Mouse (Mus musculus) erythroblast, embryonic 14.5 days (primary cell): Measurements from ENCODE around the gene 1110032F04Rik.

Experiments used
- GATA1 ChIP-seq: IDR thresholded peaks from 2 replicates; pipeline ENCODE4 v1.6.1; 2012; ENCODE audit warnings: low read length, inconsistent platforms, mixed read lengths
- TAL1 ChIP-seq: IDR thresholded peaks from 3 replicates; pipeline ENCODE4 v1.6.1; 2012; ENCODE audit warnings: low read length, inconsistent platforms, mixed read lengths

DNA sequence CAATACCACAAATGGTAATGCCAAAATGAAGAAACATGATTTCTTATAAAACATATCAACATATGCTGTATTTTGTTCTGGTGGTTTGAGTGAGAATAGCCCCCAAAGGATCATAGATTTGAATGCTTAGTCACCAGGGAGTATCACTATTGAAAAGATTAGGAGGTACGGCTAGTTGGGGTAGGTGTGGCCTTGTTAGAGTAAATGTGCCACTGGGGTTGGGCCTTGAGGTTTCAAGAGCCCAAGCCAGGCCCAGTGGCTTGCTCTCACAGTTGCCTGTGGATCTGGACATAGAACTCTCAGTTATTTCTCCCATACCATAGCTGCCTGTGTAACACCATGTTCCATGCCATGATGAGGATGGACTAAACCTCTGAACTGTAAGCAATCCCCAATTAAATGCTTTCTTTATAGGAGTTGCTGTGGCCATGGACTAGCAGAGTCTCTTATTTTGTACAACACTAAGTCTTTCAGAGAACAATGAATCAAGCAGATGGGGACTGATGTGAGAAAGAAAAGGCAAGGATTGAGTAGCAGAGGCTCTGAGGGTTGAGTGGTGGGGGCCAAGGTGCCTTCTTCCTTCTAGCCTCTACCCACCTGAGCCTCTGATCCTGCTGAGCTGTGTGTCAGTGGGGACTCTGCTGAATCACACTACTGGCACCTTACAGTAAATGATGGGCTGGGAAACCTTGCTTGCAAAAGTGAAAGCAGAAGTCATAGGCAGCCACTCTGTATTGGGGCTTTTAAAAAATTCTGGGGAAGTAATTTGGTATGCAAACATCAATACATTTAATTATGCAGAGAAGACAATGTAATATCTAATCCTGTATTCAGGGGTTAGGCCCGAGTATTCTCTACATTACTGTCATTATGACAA, 35.8 kb downstream of the 1110032F04Rik start:
- TF ChIP-seq GATA1, result no peak
- no peak for TF ChIP-seq TAL1
